Mouse (Mus musculus) kidney, embryonic 16.5 days (tissue): ENCODE results near the gene Pth2. TPM values are rescaled to one million over a fixed set of nuclear protein-coding genes. Genes with fewer than 3 reads are reported as not detected.

ENCODE experiments used
- ATAC-seq: fragments of 200-750 bp; cut with Nextera tagmentation; 2 replicates; pipeline ENCODE4 v1.8.0; 2017; ENCODE audit warnings: moderate TSS enrichment; ENCODE audit not compliant: low FRiP score, low TSS enrichment
- H3K27ac ChIP-seq: fragments of 300-500 bp; sonication (generic); 2 replicates; pipeline ENCODE4 v1.5.1; 2014; ENCODE audit warnings: low read length
- H3K27me3 ChIP-seq: fragments of 300-500 bp; sonication (generic); 2 replicates; pipeline ENCODE4 v1.6.1; 2014; ENCODE audit warnings: low read length, control low read depth, mixed read lengths; ENCODE audit not compliant: insufficient read depth
- H3K36me3 ChIP-seq: fragments of 300-500 bp; sonication (generic); 2 replicates; pipeline ENCODE4 v1.6.1; 2014; ENCODE audit warnings: low read length, control low read depth, mixed read lengths; ENCODE audit not compliant: insufficient read depth
- H3K4me1 ChIP-seq: fragments of 300-500 bp; sonication (generic); 2 replicates; pipeline ENCODE4 v1.6.1; 2014; ENCODE audit warnings: low read length, control low read depth, mixed read lengths; ENCODE audit not compliant: insufficient read depth
- H3K4me2 ChIP-seq: fragments of 300-500 bp; sonication (generic); replicated peaks from 2 replicates; pipeline ENCODE4 v1.6.1; 2014; ENCODE audit warnings: low read depth, low read length
- H3K4me3 ChIP-seq: fragments of 300-500 bp; sonication (generic); 2 replicates; pipeline ENCODE4 v1.5.1; 2014; ENCODE audit warnings: mild to moderate bottlenecking, low read length
- H3K9ac ChIP-seq: fragments of 300-500 bp; sonication (generic); replicated peaks from 2 replicates; pipeline ENCODE4 v1.6.1; 2014; ENCODE audit warnings: low read length
- H3K9me3 ChIP-seq: fragments of 300-500 bp; sonication (generic); 2 replicates; pipeline ENCODE4 v1.6.1; 2016; ENCODE audit warnings: low read length, control low read depth
- WGBS: fragments of 180-500 bp; shearing (Covaris S2); extraction: QIAGEN DNeasy Blood & Tissue Kit; methylation state at CpG from one replicate; pipeline ENCODE4 v1.1.7; 2014; 5-methylcytosine and 5-hydroxymethylcytosine counted together
- polyA plus RNA-seq: library from polyadenylated mRNA; unstranded; fragments of >200 nt; fragmentation: Nextera tagmentation; extraction: Ambion mirVana; gene quantifications from 2 replicates; pipeline ENCODE4 v1.2.1, GENCODE M21; 2015

The Pth2 gene
- polyA plus RNA-seq, 1 experiment from 2014 or later: not detected

DNA sequence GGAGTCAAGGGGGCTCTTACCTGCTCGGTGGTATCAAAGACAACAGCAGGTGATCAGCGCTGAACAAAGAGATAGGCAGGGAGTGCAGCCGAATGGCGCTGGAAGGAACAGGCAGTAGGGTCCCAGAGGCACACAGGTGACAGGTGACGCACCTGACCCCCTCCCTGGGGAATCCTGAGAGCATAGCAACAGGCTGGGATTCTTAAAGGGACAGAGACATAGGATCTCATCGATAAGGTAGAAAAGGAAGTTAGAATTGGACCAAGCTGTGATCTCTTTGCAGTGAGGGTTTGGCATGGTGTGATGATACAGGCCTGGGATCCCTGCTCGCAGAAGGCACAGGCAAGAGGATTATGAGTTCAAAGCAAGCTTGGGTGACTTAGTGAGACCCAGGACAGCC is 1.3 kb upstream of the Pth2 start, which contains the start of gene Gfy:
Gene Gfy, minus strand, starts transcription at position 101 of the 400 bp plus-strand sequence.
- Histone ChIP-seq H3K4me3 (no peak within 1 kb of the TSS), H3K9me3 (no peaks in the 10 kb centered on the region), H3K9ac (no peak within 1 kb of the TSS), H3K27ac (no peak within 1 kb of the TSS), H3K27me3 (peaks cover 99% of the 10 kb centered on the region), H3K4me1 (peaks cover 27% of the 10 kb centered on the region), H3K36me3 (no peaks in the 10 kb centered on the region), H3K4me2 (no peak within 1 kb of the TSS)
- WGBS: 36% methylated on average over 7 of the region's 7 CpGs
- ATAC-seq: no peak

DNA sequence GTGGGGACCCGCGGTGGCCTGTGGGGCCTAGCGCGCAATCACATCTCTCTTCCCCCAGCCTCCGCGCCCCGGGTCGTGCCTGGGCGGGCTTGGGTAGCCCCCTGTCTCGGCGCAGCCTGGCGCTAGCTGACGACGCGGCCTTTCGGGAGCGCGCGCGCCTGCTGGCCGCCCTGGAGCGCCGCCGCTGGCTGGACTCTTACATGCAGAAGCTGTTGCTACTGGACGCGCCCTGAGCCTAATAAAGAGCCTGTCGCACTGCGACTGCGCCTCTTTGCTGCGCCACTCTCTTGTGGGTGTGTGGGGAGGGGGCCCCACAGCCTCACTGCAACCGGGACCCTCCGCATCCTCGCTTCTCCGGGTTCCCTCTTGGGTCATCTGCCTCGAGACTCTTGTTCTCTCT is 745 bp downstream of the Pth2 start:
- ATAC-seq: no peak; the same call in 1 of the 2 replicates
- Histone ChIP-seq H3K9me3 (no peaks in the 10 kb centered on the region), H3K36me3 (no peaks in the 10 kb centered on the region), H3K4me3 (peak overlapping the region; percentile 15; the same call in 1 of the 2 replicates), H3K4me1 (peaks cover 14% of the 10 kb centered on the region), H3K27ac (no peak overlapping the region), H3K4me2 (peak overlapping the region; percentile 53; the same call in 1 of the 2 replicates), H3K27me3 (peaks cover 92% of the 10 kb centered on the region), H3K9ac (no peak overlapping the region)
- WGBS: 4% methylated on average over 33 of the region's 35 CpGs

DNA sequence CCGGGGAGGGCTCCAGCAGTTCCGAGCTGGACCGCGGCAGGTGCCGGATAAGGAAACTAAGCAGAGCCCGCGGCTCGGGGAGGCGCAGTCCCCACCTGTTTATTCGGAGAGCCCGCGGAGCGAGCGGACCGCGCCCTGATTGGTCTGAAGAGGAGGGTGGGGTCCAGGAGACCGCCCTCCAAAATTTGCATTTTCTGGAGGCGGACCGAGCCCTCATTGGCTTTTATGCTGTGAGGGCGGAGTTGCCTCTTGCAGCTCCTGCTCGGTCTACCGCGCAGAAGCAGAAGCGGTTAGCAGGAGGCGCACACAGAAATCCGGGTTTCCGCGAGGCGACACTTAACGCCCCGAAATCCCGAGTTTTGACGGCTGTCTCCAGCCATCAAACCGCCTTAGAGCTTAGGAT is 1.4 kb downstream of the Pth2 start:
- WGBS: under 1% methylated on average over 34 of the region's 34 CpGs
- Histone ChIP-seq H3K27me3 (peaks cover 89% of the 10 kb centered on the region), H3K9me3 (no peaks in the 10 kb centered on the region), H3K27ac (peak overlapping the region; percentile 36; the same call in 1 of the 2 replicates), H3K4me3 (peak overlapping the region; percentile 38), H3K9ac (peak overlapping the region; percentile 37), H3K36me3 (no peaks in the 10 kb centered on the region), H3K4me2 (peak overlapping the region; percentile 53), H3K4me1 (peaks cover 13% of the 10 kb centered on the region)
- ATAC-seq: peak; percentile 96

DNA sequence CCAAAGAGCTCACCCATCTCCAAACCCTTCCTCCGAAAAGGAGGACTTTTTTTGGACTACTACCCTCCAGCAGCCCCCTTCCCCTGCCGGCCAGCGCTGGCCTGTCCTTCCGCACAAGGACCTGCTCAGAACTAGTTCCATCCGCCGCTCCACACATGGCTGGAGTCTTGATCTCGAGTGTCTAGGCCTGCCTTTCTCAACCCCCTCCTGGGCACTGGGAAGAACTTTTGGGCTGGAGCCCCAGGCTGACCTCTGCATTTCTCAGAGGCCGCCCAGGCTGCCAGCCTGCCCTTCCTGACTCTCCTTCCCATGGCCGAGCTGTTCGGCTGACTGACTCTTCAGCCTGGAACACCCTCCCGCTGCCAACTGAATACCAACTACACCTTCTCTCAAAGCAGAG is 1.8 kb downstream of the Pth2 start:
- peak overlapping the region; percentile 53 for H3K4me2 ChIP-seq
- peak overlapping the region; percentile 37 for H3K9ac ChIP-seq
- peak overlapping the region; percentile 38 for H3K4me3 ChIP-seq
- WGBS: 7% methylated on average over 11 of the region's 11 CpGs
- H3K9me3 ChIP-seq: no peaks in the 10 kb centered on the region
- peaks cover 85% of the 10 kb centered on the region for H3K27me3 ChIP-seq
- peak; percentile 69; the same call in 1 of the 2 replicates for ATAC-seq
- H3K27ac ChIP-seq: peak overlapping the region; percentile 36; the same call in 1 of the 2 replicates
- peaks cover 13% of the 10 kb centered on the region for H3K4me1 ChIP-seq
- H3K36me3 ChIP-seq: no peaks in the 10 kb centered on the region

DNA sequence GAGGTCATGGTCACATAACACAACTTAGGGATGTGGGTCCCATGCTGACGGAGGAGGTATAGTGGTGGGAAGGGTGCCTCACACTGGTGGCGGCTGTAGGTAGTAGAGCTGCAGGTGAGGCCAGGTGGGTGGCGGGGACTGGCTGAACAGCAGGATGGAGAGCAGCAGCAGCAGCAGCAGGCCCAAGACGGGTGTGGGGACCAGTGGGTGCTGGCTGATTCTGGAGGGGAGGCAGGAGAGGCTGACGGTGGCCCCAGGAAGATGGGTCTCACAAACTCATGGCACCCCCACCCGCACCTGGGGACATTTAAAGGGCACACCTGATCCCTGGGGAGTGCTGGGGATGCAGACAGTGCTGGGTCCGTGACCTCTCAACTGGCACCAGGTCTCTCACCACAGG is 2.9 kb downstream of the Pth2 start:
- ATAC-seq: no peak
- no peak overlapping the region for H3K9ac ChIP-seq
- peaks cover 13% of the 10 kb centered on the region for H3K4me1 ChIP-seq
- no peaks in the 10 kb centered on the region for H3K36me3 ChIP-seq
- H3K9me3 ChIP-seq: no peaks in the 10 kb centered on the region
- 72% methylated on average over 7 of the region's 7 CpGs for WGBS
- no peak overlapping the region for H3K4me2 ChIP-seq
- no peak overlapping the region for H3K4me3 ChIP-seq
- peaks cover 74% of the 10 kb centered on the region for H3K27me3 ChIP-seq
- no peak overlapping the region for H3K27ac ChIP-seq

DNA sequence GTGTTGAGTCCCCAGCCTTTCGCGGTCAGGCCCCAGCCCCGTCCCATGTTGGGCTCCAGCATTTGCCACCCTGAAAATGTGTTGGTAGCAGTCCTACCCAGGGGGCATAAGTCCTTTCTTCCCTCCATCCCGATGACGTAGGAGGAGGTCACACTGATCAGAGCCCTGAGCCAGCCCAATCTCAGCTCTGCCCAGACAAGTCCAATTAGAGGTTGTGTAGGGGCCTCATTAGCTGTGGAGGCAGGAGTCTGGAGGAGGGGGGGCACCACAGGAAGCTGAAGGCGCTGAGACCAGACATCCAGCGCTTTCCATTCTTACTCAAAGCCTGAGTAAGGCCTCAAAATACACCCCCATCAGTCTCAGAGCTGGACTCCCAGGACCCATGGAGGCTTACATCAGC is 5.1 kb downstream of the Pth2 start:
- WGBS: 72% methylated on average over 7 of the region's 7 CpGs
- no peak for ATAC-seq
- no peak overlapping the region for H3K4me2 ChIP-seq
- H3K27me3 ChIP-seq: peaks cover 68% of the 10 kb centered on the region
- H3K36me3 ChIP-seq: no peaks in the 10 kb centered on the region
- no peak overlapping the region for H3K4me3 ChIP-seq
- peaks cover 13% of the 10 kb centered on the region for H3K4me1 ChIP-seq
- H3K9me3 ChIP-seq: no peaks in the 10 kb centered on the region
- no peak overlapping the region for H3K27ac ChIP-seq
- H3K9ac ChIP-seq: no peak overlapping the region

DNA sequence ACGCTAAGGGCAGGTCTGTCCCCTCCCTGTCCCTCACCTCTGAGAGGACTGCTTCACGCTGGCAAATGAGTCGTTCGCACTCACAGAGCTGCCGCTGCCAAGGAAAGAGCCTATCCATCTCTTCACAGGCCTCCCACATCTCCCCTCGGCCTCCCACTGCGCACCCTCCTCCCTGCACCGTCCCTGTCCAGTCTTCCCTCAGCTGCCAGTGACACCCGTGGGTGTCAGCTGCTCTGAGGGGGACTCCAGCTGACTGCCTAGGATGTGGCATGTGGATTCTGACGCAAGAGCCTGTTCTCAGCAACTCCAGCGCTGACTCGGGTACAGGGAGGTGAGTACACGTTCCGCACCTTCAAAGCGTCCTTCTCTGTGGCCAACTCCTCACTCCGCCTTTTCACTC is 8.8 kb downstream of the Pth2 start:
- H3K4me1 ChIP-seq: peaks cover 8% of the 10 kb centered on the region; the same call in 1 of the 2 replicates
- H3K4me3 ChIP-seq: no peak overlapping the region
- no peak overlapping the region for H3K4me2 ChIP-seq
- no peak overlapping the region for H3K9ac ChIP-seq
- no peak overlapping the region for H3K27ac ChIP-seq
- no peaks in the 10 kb centered on the region for H3K36me3 ChIP-seq
- H3K9me3 ChIP-seq: no peaks in the 10 kb centered on the region
- H3K27me3 ChIP-seq: peaks cover 32% of the 10 kb centered on the region
- no peak for ATAC-seq
- 49% methylated on average over 16 of the region's 16 CpGs for WGBS

DNA sequence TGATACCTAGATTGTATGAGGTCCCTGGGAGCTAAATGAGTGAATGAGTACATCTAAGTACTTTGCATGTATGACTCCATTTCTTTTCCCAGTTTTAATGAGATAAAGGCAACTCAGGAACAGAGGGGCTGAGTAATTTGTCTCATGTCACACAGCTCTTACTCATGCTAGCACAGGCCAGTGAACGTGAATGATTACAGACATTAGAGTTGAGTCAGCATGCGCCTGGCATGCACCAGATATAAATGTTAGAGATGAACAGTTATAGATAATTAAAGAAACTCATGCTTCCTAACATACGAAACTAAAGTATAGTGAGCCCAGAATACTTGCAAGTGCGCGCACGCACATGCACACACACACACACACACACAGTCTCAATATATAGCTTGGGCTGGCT is 9.4 kb downstream of the Pth2 start:
- no peak for ATAC-seq
- peaks cover 26% of the 10 kb centered on the region for H3K27me3 ChIP-seq
- no peaks in the 10 kb centered on the region for H3K9me3 ChIP-seq
- H3K4me3 ChIP-seq: no peak overlapping the region
- H3K27ac ChIP-seq: no peak overlapping the region
- H3K4me2 ChIP-seq: no peak overlapping the region
- no peaks in the 10 kb centered on the region for H3K36me3 ChIP-seq
- H3K9ac ChIP-seq: no peak overlapping the region
- H3K4me1 ChIP-seq: peaks cover 8% of the 10 kb centered on the region; the same call in 1 of the 2 replicates
- WGBS: 85% methylated on average over 6 of the region's 6 CpGs

DNA sequence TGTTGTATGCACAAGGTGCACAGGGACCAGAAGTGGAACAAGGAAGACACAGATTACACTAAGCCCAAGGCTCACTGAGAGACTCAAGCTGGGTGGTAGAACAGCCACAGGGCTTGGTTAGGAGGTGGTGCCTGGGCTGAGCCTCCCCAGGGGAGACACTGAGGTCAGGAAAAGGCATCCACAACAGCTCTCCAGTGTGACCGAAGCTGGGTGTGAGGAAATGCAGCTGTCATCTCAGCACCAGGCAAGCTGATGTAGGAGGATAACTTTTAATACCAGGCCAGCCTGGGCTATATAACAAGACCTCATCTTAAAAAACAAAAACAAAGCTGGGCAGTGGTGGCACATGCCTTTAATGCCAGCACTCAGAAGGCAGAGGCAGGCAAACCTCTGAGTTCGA is 10.4 kb downstream of the Pth2 start:
- peaks cover 21% of the 10 kb centered on the region; the same call in 1 of the 2 replicates for H3K27me3 ChIP-seq

DNA sequence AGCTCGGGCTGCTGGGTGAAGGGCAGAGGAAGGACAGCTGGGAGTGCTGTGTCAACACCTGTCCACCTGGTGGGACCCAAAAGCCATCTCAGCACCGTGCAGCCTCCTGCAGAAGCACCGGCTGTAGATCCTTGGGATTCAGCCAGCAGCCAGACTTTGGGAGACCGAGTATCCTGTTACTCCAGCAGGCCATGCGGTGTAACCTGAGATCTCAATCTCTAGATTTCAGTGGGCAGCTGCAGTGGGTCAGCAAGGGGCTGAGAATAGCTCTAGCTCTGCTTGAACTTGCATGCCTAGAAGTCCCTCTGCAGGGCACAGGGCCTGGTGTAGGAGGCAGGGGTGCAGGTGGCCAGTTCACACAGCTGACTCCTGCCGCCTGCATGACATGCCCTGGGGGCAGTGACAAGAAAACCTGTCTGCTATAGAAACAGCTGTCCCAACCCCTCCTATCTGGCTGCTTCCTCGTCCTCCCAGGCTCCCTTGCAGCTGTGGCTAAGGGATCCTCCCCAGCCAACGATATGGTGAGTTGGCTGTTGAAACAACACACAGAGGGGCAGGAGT is 11.1 kb downstream of the Pth2 start:
- H3K4me3 ChIP-seq: no peak overlapping the region
- 0 out of 2 replicates have a peak overlapping the region, but pooled peaks have one; percentile 19 for H3K9ac ChIP-seq
- H3K4me2 ChIP-seq: no peak overlapping the region
- H3K36me3 ChIP-seq: no peaks in the 10 kb centered on the region
- ATAC-seq: peak; percentile 79
- H3K27me3 ChIP-seq: peaks cover 18% of the 10 kb centered on the region; the same call in 1 of the 2 replicates
- peaks cover 8% of the 10 kb centered on the region; the same call in 1 of the 2 replicates for H3K4me1 ChIP-seq
- H3K27ac ChIP-seq: peak overlapping the region; percentile 43; the same call in 1 of the 2 replicates
- WGBS: 5% methylated on average over 8 of the region's 8 CpGs
- H3K9me3 ChIP-seq: no peaks in the 10 kb centered on the region

More for the DNA sequence above, 10.4 kb downstream of the Pth2 start:
- H3K4me3 ChIP-seq: no peak overlapping the region
- 55% methylated on average over 2 of the region's 2 CpGs for WGBS
- no peak overlapping the region for H3K4me2 ChIP-seq
- 0 out of 2 replicates have a peak overlapping the region, but pooled peaks have one; percentile 30 for H3K27ac ChIP-seq
- H3K9ac ChIP-seq: no peak overlapping the region
- peaks cover 8% of the 10 kb centered on the region; the same call in 1 of the 2 replicates for H3K4me1 ChIP-seq
- H3K36me3 ChIP-seq: no peaks in the 10 kb centered on the region
- H3K9me3 ChIP-seq: no peaks in the 10 kb centered on the region
- no peak for ATAC-seq
